Mouse (Mus musculus): ENCODE results near the gene Srpk3. TPM values are rescaled to one million over a fixed set of nuclear protein-coding genes. Genes with fewer than 3 reads are reported as not detected.
A peak's percentile ranks its signal among the peaks of the same experiment; 100 is the strongest.

Gene Srpk3
- total RNA-seq, 1 experiment = 1.2 TPM

DNA sequence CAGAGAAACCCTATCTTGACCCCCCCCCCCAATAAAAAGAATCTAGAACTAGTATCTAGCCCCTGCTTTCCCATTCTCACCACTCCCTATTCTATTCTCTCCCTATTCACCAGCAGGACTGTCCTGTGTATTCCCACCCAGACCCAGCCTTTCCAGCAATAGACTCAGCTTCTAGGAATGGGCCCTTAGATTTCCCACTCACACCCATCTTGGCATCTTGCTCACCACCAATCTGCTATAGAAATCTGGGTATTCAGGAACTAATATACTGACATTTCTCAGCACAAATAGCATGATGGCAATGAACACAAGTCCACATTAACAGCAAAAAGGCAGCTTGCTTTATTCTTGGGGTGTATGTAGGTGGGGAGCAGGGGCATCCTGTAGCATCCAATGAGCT is 18.8 kb downstream of the Srpk3 start:
- Histone ChIP-seq H3K4me1 (ENCODE audit: control insufficient read depth in 2 of 2, insufficient read depth in 2 of 2, low read length in 2 of 2, poor library complexity in 1 of 2) (peaks cover 2 to 11% of the 10 kb centered on the region in 2 experiments; a peak in 2 of 4 replicates), H3K36me3 (ENCODE audit: control insufficient read depth, insufficient read depth, low read length, poor library complexity, severe bottlenecking) (peaks cover 55% of the 10 kb centered on the region), H3K27ac (ENCODE audit: insufficient read depth, low read depth, low read length, poor library complexity, severe bottlenecking) (no peak overlapping the region), H3K4me3 (ENCODE audit: insufficient read depth in 1 of 2, low read depth in 1 of 2, low read length in 2 of 2, poor library complexity in 1 of 2, severe bottlenecking in 1 of 2) (no peak overlapping the region), H3K9ac (ENCODE audit: insufficient read depth, low read depth, low read length, poor library complexity, severe bottlenecking) (no peak overlapping the region), H3K9me3 (ENCODE audit: control insufficient read depth, insufficient read depth, low read depth, low read length) (no peaks in the 10 kb centered on the region)
- in situ Hi-C loops (cut with MboI; ENCODE audit: low sequenced_read_pairs in 2 of 2, unreplicated experiment in 2 of 2) = no loop called here
- no peak for DNase-seq (ENCODE audit: low read depth, low spot score)
- TF ChIP-seq MAFK (IDR thresholded peaks at IDR 0.05; ENCODE audit: insufficient read depth, low read depth, low read length) = no peak

DNA sequence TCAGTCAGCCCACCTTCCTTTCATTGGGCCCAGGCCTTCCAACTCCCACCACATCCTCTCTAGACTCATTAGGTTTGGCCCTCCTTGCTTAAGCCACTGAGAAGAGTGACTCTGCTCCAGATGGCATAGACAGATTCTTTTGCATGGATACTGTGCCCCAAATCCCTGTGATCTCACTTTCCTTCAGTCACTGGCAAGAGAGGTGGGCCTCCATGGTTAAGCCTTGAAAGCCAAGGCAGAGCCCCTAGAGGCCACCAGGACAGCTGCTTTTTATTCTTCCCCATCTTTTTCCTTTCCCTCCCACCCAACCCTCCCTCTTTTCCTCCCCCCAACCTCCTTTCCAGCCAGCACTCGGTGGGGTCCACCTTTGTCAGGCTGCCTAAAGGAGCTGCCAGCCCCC is 19.3 kb downstream of the Srpk3 start:
- peaks cover 55% of the 10 kb centered on the region for H3K36me3 ChIP-seq (ENCODE audit: control insufficient read depth, insufficient read depth, low read length, poor library complexity, severe bottlenecking)
- in situ Hi-C loops (cut with MboI; ENCODE audit: low sequenced_read_pairs in 2 of 2, unreplicated experiment in 2 of 2) = no loop called here
- no peak overlapping the region for H3K4me3 ChIP-seq (ENCODE audit: insufficient read depth in 1 of 2, low read depth in 1 of 2, low read length in 2 of 2, poor library complexity in 1 of 2, severe bottlenecking in 1 of 2)

DNA sequence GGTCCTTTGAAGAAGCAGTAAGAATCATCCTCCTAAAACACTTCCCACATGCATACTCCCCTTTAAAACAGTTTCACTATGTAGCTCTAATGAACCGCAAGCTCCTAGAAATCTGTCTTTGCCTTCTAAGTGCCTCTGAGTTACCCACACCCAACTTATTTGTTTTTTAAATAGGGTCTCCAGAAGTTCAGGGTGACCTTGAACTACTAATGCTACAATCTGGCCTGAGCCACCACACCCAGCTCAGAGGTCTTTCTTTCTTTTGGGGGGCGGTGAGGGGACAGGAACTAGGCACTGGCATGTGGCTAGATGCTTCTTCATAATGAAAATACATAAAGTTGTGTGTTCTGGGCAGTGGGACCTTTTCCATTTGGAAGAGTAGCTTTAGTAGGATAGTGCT is 23.3 kb downstream of the Srpk3 start:
- in situ Hi-C loops (cut with MboI; ENCODE audit: low sequenced_read_pairs in 2 of 2, unreplicated experiment in 2 of 2) = no loop called here

More for the DNA sequence above, 19.3 kb downstream of the Srpk3 start:
- no peak overlapping the region for H3K9ac ChIP-seq (ENCODE audit: insufficient read depth, low read depth, low read length, poor library complexity, severe bottlenecking)
- H3K27ac ChIP-seq (ENCODE audit: insufficient read depth, low read depth, low read length, poor library complexity, severe bottlenecking) = no peak overlapping the region
- peaks cover 2 to 10% of the 10 kb centered on the region in 2 experiments; a peak in 2 of 4 replicates for H3K4me1 ChIP-seq (ENCODE audit: control insufficient read depth in 2 of 2, insufficient read depth in 2 of 2, low read length in 2 of 2, poor library complexity in 1 of 2)
- no peak for TF ChIP-seq ZC3H11A (IDR thresholded peaks at IDR 0.05; ENCODE audit: borderline replicate concordance, low read depth, low read length)
- no peak for TF ChIP-seq ZNF384 (IDR thresholded peaks at IDR 0.05; ENCODE audit: low read depth, low read length)
- TF ChIP-seq MAFK (IDR thresholded peaks at IDR 0.05; ENCODE audit: insufficient read depth, low read depth, low read length) = no peak
- no peak for TF ChIP-seq CHD2 (IDR thresholded peaks at IDR 0.05; ENCODE audit: low read depth, low read length)
- no peak for TF ChIP-seq HCFC1 (IDR thresholded peaks at IDR 0.05; ENCODE audit: borderline replicate concordance, insufficient read depth, low read length)
- no peak for DNase-seq (ENCODE audit: low read depth, low spot score)
- H3K9me3 ChIP-seq (ENCODE audit: control insufficient read depth, insufficient read depth, low read depth, low read length) = no peaks in the 10 kb centered on the region

DNA sequence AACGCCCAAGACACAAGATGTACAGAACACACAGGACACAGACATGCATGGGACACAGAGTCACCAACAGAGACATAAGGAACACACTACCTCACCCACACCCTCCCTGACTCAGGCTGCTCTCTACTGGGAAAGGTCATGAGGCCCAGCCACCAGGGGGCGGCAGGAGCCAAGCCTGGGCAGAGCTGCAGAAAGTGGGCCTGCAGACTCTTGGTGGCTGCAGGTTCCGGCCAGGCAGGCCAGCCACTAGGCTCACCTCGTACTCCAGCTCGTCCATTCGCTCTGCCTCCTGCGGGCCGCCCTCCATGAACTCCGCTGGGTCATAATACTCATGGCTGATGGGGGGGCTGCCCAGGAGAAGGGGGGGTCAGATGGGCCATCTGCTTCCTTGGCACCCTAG is 24.3 kb downstream of the Srpk3 start:
- Histone ChIP-seq H3K36me3 (ENCODE audit: control insufficient read depth, insufficient read depth, low read length, poor library complexity, severe bottlenecking) (peaks cover 38% of the 10 kb centered on the region), H3K9ac (ENCODE audit: insufficient read depth, low read depth, low read length, poor library complexity, severe bottlenecking) (no peak overlapping the region), H3K27ac (ENCODE audit: insufficient read depth, low read depth, low read length, poor library complexity, severe bottlenecking) (peak overlapping the region; percentile 87), H3K4me3 (ENCODE audit: insufficient read depth in 1 of 2, low read depth in 1 of 2, low read length in 2 of 2, poor library complexity in 1 of 2, severe bottlenecking in 1 of 2) (no peak overlapping the region; a peak in 1 of 4 replicates), H3K9me3 (ENCODE audit: control insufficient read depth, insufficient read depth, low read depth, low read length) (no peaks in the 10 kb centered on the region), H3K4me1 (ENCODE audit: control insufficient read depth in 2 of 2, insufficient read depth in 2 of 2, low read length in 2 of 2, poor library complexity in 1 of 2) (peaks cover 2 to 12% of the 10 kb centered on the region in 2 experiments; a peak in 2 of 4 replicates)
- TF ChIP-seq ZC3H11A (IDR thresholded peaks at IDR 0.05; ENCODE audit: borderline replicate concordance, low read depth, low read length) (peak; percentile 16; the same call in 1 of the 2 replicates), HCFC1 (IDR thresholded peaks at IDR 0.05; ENCODE audit: borderline replicate concordance, insufficient read depth, low read length) (no peak), ZNF384 (IDR thresholded peaks at IDR 0.05; ENCODE audit: low read depth, low read length) (no peak)
- peak; percentile 47 for DNase-seq (ENCODE audit: low read depth, low spot score)
- in situ Hi-C loops (cut with MboI; ENCODE audit: low sequenced_read_pairs in 2 of 2, unreplicated experiment in 2 of 2) = no loop called here

More for the DNA sequence above, 23.3 kb downstream of the Srpk3 start:
- Histone ChIP-seq H3K27ac (ENCODE audit: insufficient read depth, low read depth, low read length, poor library complexity, severe bottlenecking) (peak overlapping the region; percentile 87; the same call in 1 of the 2 replicates), H3K9ac (ENCODE audit: insufficient read depth, low read depth, low read length, poor library complexity, severe bottlenecking) (peak overlapping the region; percentile 16; the same call in 1 of the 2 replicates), H3K9me3 (ENCODE audit: control insufficient read depth, insufficient read depth, low read depth, low read length) (no peaks in the 10 kb centered on the region), H3K4me1 (ENCODE audit: control insufficient read depth in 2 of 2, insufficient read depth in 2 of 2, low read length in 2 of 2, poor library complexity in 1 of 2) (peaks cover 2 to 12% of the 10 kb centered on the region in 2 experiments; a peak in 2 of 4 replicates), H3K36me3 (ENCODE audit: control insufficient read depth, insufficient read depth, low read length, poor library complexity, severe bottlenecking) (peaks cover 38% of the 10 kb centered on the region), H3K4me3 (ENCODE audit: insufficient read depth in 1 of 2, low read depth in 1 of 2, low read length in 2 of 2, poor library complexity in 1 of 2, severe bottlenecking in 1 of 2) (no peak overlapping the region)
- DNase-seq (ENCODE audit: low read depth, low spot score) = no peak
- TF ChIP-seq HCFC1 (IDR thresholded peaks at IDR 0.05; ENCODE audit: borderline replicate concordance, insufficient read depth, low read length) (no peak), CHD2 (IDR thresholded peaks at IDR 0.05; ENCODE audit: low read depth, low read length) (no peak), MAFK (IDR thresholded peaks at IDR 0.05; ENCODE audit: insufficient read depth, low read depth, low read length) (no peak), ZNF384 (IDR thresholded peaks at IDR 0.05; ENCODE audit: low read depth, low read length) (no peak), ZC3H11A (IDR thresholded peaks at IDR 0.05; ENCODE audit: borderline replicate concordance, low read depth, low read length) (no peak)

DNA sequence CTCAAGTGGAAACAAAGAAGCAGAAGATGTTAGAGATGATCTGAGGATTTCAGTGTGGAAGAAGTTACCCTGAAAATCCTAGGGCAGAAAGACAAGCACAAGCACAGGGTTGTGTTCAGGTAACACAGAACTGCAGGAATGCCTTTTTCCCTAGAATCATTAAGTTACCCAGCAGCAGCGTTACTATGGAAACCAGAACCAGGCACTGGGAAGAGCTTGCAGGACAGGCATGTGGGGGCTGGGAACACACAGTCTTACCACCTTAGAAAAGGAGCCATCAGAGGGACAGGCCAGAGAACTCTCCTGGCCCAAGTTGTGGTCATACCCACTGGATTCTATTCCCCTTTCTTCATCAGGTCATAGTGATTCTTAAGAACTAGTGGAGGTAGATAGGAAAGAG is 31.6 kb downstream of the Srpk3 start:
- Histone ChIP-seq H3K27ac (ENCODE audit: insufficient read depth, low read depth, low read length, poor library complexity, severe bottlenecking) (no peak overlapping the region), H3K9ac (ENCODE audit: insufficient read depth, low read depth, low read length, poor library complexity, severe bottlenecking) (no peak overlapping the region), H3K4me3 (ENCODE audit: insufficient read depth in 1 of 2, low read depth in 1 of 2, low read length in 2 of 2, poor library complexity in 1 of 2, severe bottlenecking in 1 of 2) (no peak overlapping the region), H3K4me1 (ENCODE audit: control insufficient read depth in 2 of 2, insufficient read depth in 2 of 2, low read length in 2 of 2, poor library complexity in 1 of 2) (0 out of 4 replicates have a peak, but pooled peaks cover 0 to 3% of the 10 kb centered on the region in 2 experiments), H3K36me3 (ENCODE audit: control insufficient read depth, insufficient read depth, low read length, poor library complexity, severe bottlenecking) (no peaks in the 10 kb centered on the region), H3K9me3 (ENCODE audit: control insufficient read depth, insufficient read depth, low read depth, low read length) (no peaks in the 10 kb centered on the region)
- TF ChIP-seq HCFC1 (IDR thresholded peaks at IDR 0.05; ENCODE audit: borderline replicate concordance, insufficient read depth, low read length) (no peak), CHD2 (IDR thresholded peaks at IDR 0.05; ENCODE audit: low read depth, low read length) (no peak), ZNF384 (IDR thresholded peaks at IDR 0.05; ENCODE audit: low read depth, low read length) (no peak), MAFK (IDR thresholded peaks at IDR 0.05; ENCODE audit: insufficient read depth, low read depth, low read length) (no peak), ZC3H11A (IDR thresholded peaks at IDR 0.05; ENCODE audit: borderline replicate concordance, low read depth, low read length) (no peak)
- in situ Hi-C loops (cut with MboI; ENCODE audit: low sequenced_read_pairs in 2 of 2, unreplicated experiment in 2 of 2) = no loop called here
- DNase-seq (ENCODE audit: low read depth, low spot score) = no peak

All from ES-E14 (cell line).